Mouse (Mus musculus) monocyte, adult 2 months (primary cell): ENCODE results near the gene Tnk2.

Experiments used
- DNase-seq, 2 experiments: peaks; one replicate each; pipeline ENCODE4 v3.0.0; 2022; ENCODE audit warnings: low spot score in 2 of 2, low read depth in 1 of 2

Tnk2 gene

GRCm38 (mm10) chr16:32707824-32708456 is 64.3 kb downstream of the Tnk2 start:
- no peak for DNase-seq

GRCm38 (mm10) chr16:32708457-32709033 is 64.9 kb downstream of the Tnk2 start:
- DNase-seq: no peak

GRCm38 (mm10) chr16:32709116-32709515 is 65.4 kb downstream of the Tnk2 start:
- no peak for DNase-seq

GRCm38 (mm10) chr16:32710426-32711070 is 66.9 kb downstream of the Tnk2 start:
- DNase-seq: no peak

- DNase-seq: no peak
Observed at GRCm38 (mm10) chr16:32712202-32712601, 68.5 kb downstream of the Tnk2 start.

GRCm38 (mm10) chr16:32713556-32713955 is 69.9 kb downstream of the Tnk2 start:
- no peak for DNase-seq

- DNase-seq: no peak
Observed at GRCm38 (mm10) chr16:32715364-32715763, 71.7 kb downstream of the Tnk2 start.

GRCm38 (mm10) chr16:32723163-32723562 is 79.5 kb downstream of the Tnk2 start:
- DNase-seq: no peak

GRCm38 (mm10) chr16:32723767-32724166 is 80.1 kb downstream of the Tnk2 start:
- no peak for DNase-seq

- no peak for DNase-seq
Observed at GRCm38 (mm10) chr16:32724259-32724658, 80.6 kb downstream of the Tnk2 start.

GRCm38 (mm10) chr16:32726501-32726900 is 82.8 kb downstream of the Tnk2 start:
- DNase-seq: no peak

- DNase-seq: no peak
Observed at GRCm38 (mm10) chr16:32728240-32728639, 84.6 kb downstream of the Tnk2 start.

- DNase-seq: no peak
Observed at GRCm38 (mm10) chr16:32728730-32729129, 85.1 kb downstream of the Tnk2 start.
